Mouse (Mus musculus) cortical plate, adult 2 months (tissue): Measurements from ENCODE around the gene Usp7.

Experiments used
- CTCF ChIP-seq: fragments of 200-500 bp; IDR thresholded peaks from 2 replicates; pipeline ENCODE4 v1.5.1; 2011; ENCODE audit warnings: mild to moderate bottlenecking, control low read depth, low read length; ENCODE audit not compliant: insufficient read depth; ENCODE audit errors: extremely low read depth
- POLR2A ChIP-seq: fragments of 200-500 bp; IDR thresholded peaks from 2 replicates; pipeline ENCODE4 v1.6.1; 2011; ENCODE audit warnings: mild to moderate bottlenecking, low read length, control low read depth; ENCODE audit not compliant: insufficient read depth; ENCODE audit errors: extremely low read depth

DNA sequence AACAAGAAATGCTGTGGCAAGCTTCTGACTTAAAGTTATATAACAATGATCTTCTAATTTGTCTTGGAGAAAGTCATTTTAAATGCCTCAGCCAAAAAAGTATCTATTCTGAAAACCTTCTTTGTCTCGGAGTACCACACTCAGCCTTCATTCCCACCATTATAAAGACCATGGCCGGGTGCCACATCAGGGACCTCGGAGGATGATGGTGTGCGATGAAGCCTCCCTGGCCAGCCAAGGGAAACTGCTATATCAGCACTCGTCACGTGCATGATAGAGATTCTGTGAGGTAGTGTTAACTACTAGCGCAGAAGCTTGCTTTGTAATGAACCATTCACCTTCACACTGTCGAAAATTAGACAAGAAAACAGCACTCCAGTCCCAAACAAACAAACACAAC is 92.6 kb downstream of the Usp7 start:
- TF ChIP-seq POLR2A, result no peak
- no peak for TF ChIP-seq CTCF
